Mouse (Mus musculus): ENCODE measurements around the gene Arfgef3. TPM values are rescaled to one million over a fixed set of nuclear protein-coding genes. Genes with fewer than 3 reads are reported as not detected.

The Arfgef3 gene
- 0.81 and 0.93 TPM in 2 replicates for polyA plus RNA-seq (2012; rRNA removed)

GRCm38 (mm10) chr10:18743286-18744142 is at the start of gene Arfgef3:
Arfgef3 (minus strand) TSS chr10:18743949.

DNA sequence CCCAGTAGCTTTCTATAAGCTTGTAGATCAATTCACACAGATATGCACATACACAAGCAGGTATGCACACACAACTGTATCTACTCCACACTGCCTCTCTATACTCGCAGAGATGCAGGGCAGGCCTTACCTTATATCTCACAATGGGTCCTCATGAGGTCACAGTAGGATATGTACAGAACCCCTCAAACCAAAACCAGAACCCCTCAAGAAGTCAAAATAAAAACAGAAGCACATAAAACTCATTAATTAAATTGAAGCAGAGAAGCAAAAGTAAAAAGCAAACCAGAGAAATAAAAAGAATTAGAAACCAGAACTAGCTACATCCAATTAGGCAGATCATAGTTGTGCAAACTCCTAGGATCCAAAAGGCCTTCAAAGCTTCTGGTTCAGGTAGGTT is 42.9 kb upstream of the Arfgef3 start, which contains the start of gene Gm4922:
Gm4922 (minus strand) TSS at position 101 of the 400 bp plus-strand sequence.

GRCm38 (mm10) chr10:18545813-18546235 is 197.9 kb downstream of the Arfgef3 start, which contains the start of gene Hebp2:
Hebp2 (minus strand) TSS chr10:18546076.

Other genes with a start within 250 kb of the Arfgef3 start
- 5.5 and 6.9 TPM in 2 replicates for gene Hebp2, start 197.9 kb downstream of the Arfgef3 start, polyA plus RNA-seq (2012; rRNA removed)
- gene Gm4922, start 42.8 kb upstream of the Arfgef3 start, polyA plus RNA-seq (2012; rRNA removed) = not detected in 2 replicates
- gene Perp, start 101.1 kb upstream of the Arfgef3 start, polyA plus RNA-seq (2012; rRNA removed) = 40.2 and 86.9 TPM in 2 replicates

Data from ovary, adult 2 months (tissue).